Mouse (Mus musculus) layer of hippocampus, postnatal 25 days (tissue): ENCODE results near the gene Cdadc1. TPM values are rescaled to one million over a fixed set of nuclear protein-coding genes. Genes with fewer than 3 reads are reported as not detected.

ENCODE experiments used
- DNase-seq, 2 experiments: peaks; one replicate each; pipeline ENCODE4 v3.0.0; 2022; ENCODE audit warnings: mixed read lengths in 2 of 2, low spot score in 1 of 2; ENCODE audit errors: extremely low spot score in 1 of 2
- total RNA-seq, 2 experiments: library from RNA; stranded (reverse); gene quantifications; 2 replicates each; pipeline ENCODE4 v1.2.3; 2021

Gene Cdadc1
- 10 to 100 TPM; 65.0 to 67.0 TPM for total RNA-seq

- peak; percentile 99 for DNase-seq
These were observed at the start of gene Cdadc1 for GRCm38 (mm10) chr14:59597398-59598259. Cdadc1 (minus strand) TSS chr14:59597959.

GRCm38 (mm10) chr14:59646826-59647697 lies 49.3 kb upstream of the Cdadc1 start:
- no peak for DNase-seq

GRCm38 (mm10) chr14:59644896-59645295 lies 47.1 kb upstream of the Cdadc1 start:
- no peak for DNase-seq

- DNase-seq: no peak
These were observed 46.4 kb upstream of the Cdadc1 start for GRCm38 (mm10) chr14:59644166-59644565.

GRCm38 (mm10) chr14:59643582-59643981 lies 45.8 kb upstream of the Cdadc1 start:
- no peak for DNase-seq

GRCm38 (mm10) chr14:59641856-59642255 lies 44.1 kb upstream of the Cdadc1 start:
- no peak for DNase-seq

GRCm38 (mm10) chr14:59638906-59639703 lies 41.3 kb upstream of the Cdadc1 start:
- DNase-seq: no peak

- no peak for DNase-seq
These were observed 36.2 kb upstream of the Cdadc1 start for GRCm38 (mm10) chr14:59633988-59634387.

- DNase-seq: no peak
These were observed 35.6 kb upstream of the Cdadc1 start for GRCm38 (mm10) chr14:59633295-59633898.

- no peak for DNase-seq
These were observed 34.3 kb upstream of the Cdadc1 start for GRCm38 (mm10) chr14:59632067-59632466.

GRCm38 (mm10) chr14:59630096-59630495 lies 32.3 kb upstream of the Cdadc1 start:
- DNase-seq: no peak

GRCm38 (mm10) chr14:59629308-59629707 lies 31.5 kb upstream of the Cdadc1 start:
- no peak for DNase-seq

GRCm38 (mm10) chr14:59627823-59628222 lies 30.1 kb upstream of the Cdadc1 start:
- peak in 1 of 2 experiments; percentile 30 for DNase-seq

GRCm38 (mm10) chr14:59627142-59627680 lies 29.5 kb upstream of the Cdadc1 start:
- DNase-seq: no peak

- DNase-seq: no peak
These were observed 29.0 kb upstream of the Cdadc1 start for GRCm38 (mm10) chr14:59626711-59627110.

GRCm38 (mm10) chr14:59625806-59626364 lies 28.1 kb upstream of the Cdadc1 start:
- no peak for DNase-seq

GRCm38 (mm10) chr14:59625158-59625805 lies 27.5 kb upstream of the Cdadc1 start, which contains the start of gene Shisa2:
Shisa2 (plus strand) TSS chr14:59625308.
- DNase-seq: peak; percentile 45 to 60

- DNase-seq: no peak
These were observed 26.6 kb upstream of the Cdadc1 start for GRCm38 (mm10) chr14:59624326-59624885.
